Mouse (Mus musculus): ENCODE data around the gene Corin. TPM values are rescaled to one million over a fixed set of nuclear protein-coding genes. Genes with fewer than 3 reads are reported as not detected.
A peak's percentile ranks its signal among the peaks of the same experiment; 100 is the strongest.

Gene Corin
- polyA plus RNA-seq, 1 experiment, result 2.3 TPM

- no peak for TF ChIP-seq POLR2A (IDR thresholded peaks at IDR 0.05; ENCODE audit: borderline replicate concordance, extremely low read depth, insufficient read depth, insufficient read length, poor library complexity, severe bottlenecking)
- TF ChIP-seq CTCF (IDR thresholded peaks at IDR 0.05; ENCODE audit: borderline replicate concordance, extremely low read depth, insufficient read depth, insufficient read length), result no peak
- no peak for DNase-seq (ENCODE audit: low read depth)
Observed at GRCm38 (mm10) chr5:72380616-72381015, 123.7 kb downstream of the Corin start.

- DNase-seq (ENCODE audit: low read depth), result no peak
- TF ChIP-seq CTCF (IDR thresholded peaks at IDR 0.05; ENCODE audit: borderline replicate concordance, extremely low read depth, insufficient read depth, insufficient read length) (no peak), POLR2A (IDR thresholded peaks at IDR 0.05; ENCODE audit: borderline replicate concordance, extremely low read depth, insufficient read depth, insufficient read length, poor library complexity, severe bottlenecking) (no peak)
Observed at GRCm38 (mm10) chr5:72368004-72368403, 136.3 kb downstream of the Corin start.

GRCm38 (mm10) chr5:72365801-72366200 is 138.5 kb downstream of the Corin start:
- DNase-seq (ENCODE audit: low read depth), result no peak
- TF ChIP-seq CTCF (IDR thresholded peaks at IDR 0.05; ENCODE audit: borderline replicate concordance, extremely low read depth, insufficient read depth, insufficient read length) (no peak), POLR2A (IDR thresholded peaks at IDR 0.05; ENCODE audit: borderline replicate concordance, extremely low read depth, insufficient read depth, insufficient read length, poor library complexity, severe bottlenecking) (no peak)

- TF ChIP-seq CTCF (IDR thresholded peaks at IDR 0.05; ENCODE audit: borderline replicate concordance, extremely low read depth, insufficient read depth, insufficient read length), result no peak
- no peak for TF ChIP-seq POLR2A (IDR thresholded peaks at IDR 0.05; ENCODE audit: borderline replicate concordance, extremely low read depth, insufficient read depth, insufficient read length, poor library complexity, severe bottlenecking)
- peak; percentile 69 for DNase-seq (ENCODE audit: low read depth)
Observed at GRCm38 (mm10) chr5:72363838-72364237, 140.4 kb downstream of the Corin start.

GRCm38 (mm10) chr5:72353746-72354145 is 150.5 kb downstream of the Corin start:
- TF ChIP-seq CTCF (IDR thresholded peaks at IDR 0.05; ENCODE audit: borderline replicate concordance, extremely low read depth, insufficient read depth, insufficient read length) (no peak), POLR2A (IDR thresholded peaks at IDR 0.05; ENCODE audit: borderline replicate concordance, extremely low read depth, insufficient read depth, insufficient read length, poor library complexity, severe bottlenecking) (no peak)
- DNase-seq (ENCODE audit: low read depth), result no peak

GRCm38 (mm10) chr5:72350081-72350758 is 154.1 kb downstream of the Corin start:
- no peak for TF ChIP-seq POLR2A (IDR thresholded peaks at IDR 0.05; ENCODE audit: borderline replicate concordance, extremely low read depth, insufficient read depth, insufficient read length, poor library complexity, severe bottlenecking)
- TF ChIP-seq CTCF (IDR thresholded peaks at IDR 0.05; ENCODE audit: borderline replicate concordance, extremely low read depth, insufficient read depth, insufficient read length), result peak; percentile 71
- peak; percentile 91 for DNase-seq (ENCODE audit: low read depth)

- DNase-seq (ENCODE audit: low read depth), result no peak
- TF ChIP-seq POLR2A (IDR thresholded peaks at IDR 0.05; ENCODE audit: borderline replicate concordance, extremely low read depth, insufficient read depth, insufficient read length, poor library complexity, severe bottlenecking), result no peak
- TF ChIP-seq CTCF (IDR thresholded peaks at IDR 0.05; ENCODE audit: borderline replicate concordance, extremely low read depth, insufficient read depth, insufficient read length), result no peak
Observed at GRCm38 (mm10) chr5:72348591-72348990, 155.7 kb downstream of the Corin start.

- no peak for DNase-seq (ENCODE audit: low read depth)
- TF ChIP-seq POLR2A (IDR thresholded peaks at IDR 0.05; ENCODE audit: borderline replicate concordance, extremely low read depth, insufficient read depth, insufficient read length, poor library complexity, severe bottlenecking) (no peak), CTCF (IDR thresholded peaks at IDR 0.05; ENCODE audit: borderline replicate concordance, extremely low read depth, insufficient read depth, insufficient read length) (no peak)
Observed at GRCm38 (mm10) chr5:72335873-72336272, 168.4 kb downstream of the Corin start.

- TF ChIP-seq CTCF (IDR thresholded peaks at IDR 0.05; ENCODE audit: borderline replicate concordance, extremely low read depth, insufficient read depth, insufficient read length) (no peak), POLR2A (IDR thresholded peaks at IDR 0.05; ENCODE audit: borderline replicate concordance, extremely low read depth, insufficient read depth, insufficient read length, poor library complexity, severe bottlenecking) (no peak)
- peak; percentile 42 for DNase-seq (ENCODE audit: low read depth)
Observed at GRCm38 (mm10) chr5:72332901-72333300, 171.4 kb downstream of the Corin start.

- no peak for TF ChIP-seq CTCF (IDR thresholded peaks at IDR 0.05; ENCODE audit: borderline replicate concordance, extremely low read depth, insufficient read depth, insufficient read length)
- TF ChIP-seq POLR2A (IDR thresholded peaks at IDR 0.05; ENCODE audit: borderline replicate concordance, extremely low read depth, insufficient read depth, insufficient read length, poor library complexity, severe bottlenecking), result no peak
- peak; percentile 39 for DNase-seq (ENCODE audit: low read depth)
Observed at GRCm38 (mm10) chr5:72331217-72331616, 173.1 kb downstream of the Corin start.

- DNase-seq (ENCODE audit: low read depth), result peak; percentile 27
- TF ChIP-seq POLR2A (IDR thresholded peaks at IDR 0.05; ENCODE audit: borderline replicate concordance, extremely low read depth, insufficient read depth, insufficient read length, poor library complexity, severe bottlenecking) (no peak), CTCF (IDR thresholded peaks at IDR 0.05; ENCODE audit: borderline replicate concordance, extremely low read depth, insufficient read depth, insufficient read length) (no peak)
Observed at GRCm38 (mm10) chr5:72330648-72331047, 173.6 kb downstream of the Corin start.

GRCm38 (mm10) chr5:72329453-72329852 is 174.8 kb downstream of the Corin start:
- DNase-seq (ENCODE audit: low read depth), result peak; percentile 56
- no peak for TF ChIP-seq POLR2A (IDR thresholded peaks at IDR 0.05; ENCODE audit: borderline replicate concordance, extremely low read depth, insufficient read depth, insufficient read length, poor library complexity, severe bottlenecking)
- TF ChIP-seq CTCF (IDR thresholded peaks at IDR 0.05; ENCODE audit: borderline replicate concordance, extremely low read depth, insufficient read depth, insufficient read length), result no peak
